Mouse (Mus musculus): ENCODE results near the gene Tprg. TPM values are rescaled to one million over a fixed set of nuclear protein-coding genes. Genes with fewer than 3 reads are reported as not detected.
A peak's percentile ranks its signal among the peaks of the same experiment; 100 is the strongest.

Gene Tprg
- not detected for total RNA-seq (2021)
- long read RNA-seq, experiment 1: 0 reads
- long read RNA-seq, experiment 2: 0 reads

DNA sequence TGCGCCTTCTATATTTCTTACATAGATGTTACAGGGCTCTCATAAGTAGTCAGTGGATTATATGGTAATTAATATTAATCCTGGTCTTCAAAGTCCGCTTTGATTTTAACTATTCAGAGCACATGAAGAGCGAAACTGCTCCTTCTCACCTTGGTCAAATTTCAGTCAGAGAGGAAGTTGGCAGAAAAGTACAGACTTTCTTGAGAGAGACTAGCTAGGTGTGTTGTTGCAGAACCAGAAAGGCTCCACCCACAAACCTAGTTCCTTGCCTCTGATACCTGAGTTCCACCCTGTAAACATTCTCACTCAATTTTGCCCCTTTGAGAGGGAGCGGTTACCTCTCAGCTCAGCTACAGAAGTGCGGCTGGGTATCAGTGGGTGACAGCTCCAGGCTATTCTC, at the start of gene Tprg:
Tprg (plus strand) TSS at position 301 of the 400 bp plus-strand sequence.
- no peak for DNase-seq (ENCODE audit: low spot score)

DNA sequence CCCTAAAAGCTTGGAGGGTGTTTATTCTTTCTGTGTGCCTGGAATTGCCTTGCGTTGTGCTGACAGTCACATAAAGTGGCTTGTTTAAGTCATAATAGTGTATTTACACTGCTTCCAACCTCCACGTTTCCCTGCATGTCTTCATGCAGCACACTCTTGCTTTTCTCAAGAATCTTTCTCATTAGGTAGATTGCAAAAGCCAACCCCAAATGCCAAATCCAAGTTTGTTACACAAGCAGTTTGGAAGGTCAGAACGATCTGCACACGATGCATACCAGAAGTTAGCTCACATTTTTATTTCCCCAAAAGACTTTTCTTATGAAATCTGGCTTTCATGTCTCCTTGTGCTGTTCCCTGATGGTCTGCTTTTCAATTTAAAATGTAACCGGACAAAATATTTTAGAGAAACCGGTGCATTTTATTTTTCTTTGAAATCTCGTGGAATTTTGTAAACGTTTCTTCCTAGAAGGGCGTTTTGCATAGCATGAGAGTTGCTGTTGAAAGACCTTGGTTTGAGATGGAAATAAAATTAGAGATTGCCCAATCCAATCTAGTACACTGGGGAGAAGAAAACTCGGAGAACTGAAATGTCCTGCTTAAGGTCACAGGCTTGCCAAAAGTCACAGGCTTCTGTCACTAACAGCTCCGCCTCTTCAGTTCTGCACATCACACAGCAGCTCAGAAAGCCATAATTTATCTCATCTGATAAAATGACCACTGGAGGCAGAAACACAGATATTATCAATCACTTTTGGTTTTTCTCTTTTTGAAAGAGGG, 48.2 kb upstream of the Tprg start:
- DNase-seq (ENCODE audit: low spot score): peak; percentile 52

DNA sequence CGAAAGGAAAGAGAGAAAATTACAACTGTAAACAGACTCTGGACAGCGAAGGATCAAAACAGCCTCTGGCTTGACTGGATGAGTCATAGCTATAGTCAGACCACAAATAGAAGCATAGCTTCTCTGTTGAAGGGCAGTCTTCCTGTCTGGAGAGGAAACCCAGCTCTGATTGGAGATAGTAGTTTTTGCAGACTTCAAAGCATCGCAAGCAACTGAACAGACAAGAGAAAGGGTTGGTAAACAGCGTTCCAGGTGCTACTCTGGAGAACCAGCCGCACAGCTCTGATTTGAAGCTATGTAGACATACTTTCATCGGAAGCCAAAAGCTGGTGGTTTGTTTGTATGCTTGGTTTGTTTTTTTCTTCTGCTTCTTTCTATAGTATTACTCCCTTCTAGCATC, 37.7 kb upstream of the Tprg start:
- DNase-seq (ENCODE audit: low spot score): no peak

DNA sequence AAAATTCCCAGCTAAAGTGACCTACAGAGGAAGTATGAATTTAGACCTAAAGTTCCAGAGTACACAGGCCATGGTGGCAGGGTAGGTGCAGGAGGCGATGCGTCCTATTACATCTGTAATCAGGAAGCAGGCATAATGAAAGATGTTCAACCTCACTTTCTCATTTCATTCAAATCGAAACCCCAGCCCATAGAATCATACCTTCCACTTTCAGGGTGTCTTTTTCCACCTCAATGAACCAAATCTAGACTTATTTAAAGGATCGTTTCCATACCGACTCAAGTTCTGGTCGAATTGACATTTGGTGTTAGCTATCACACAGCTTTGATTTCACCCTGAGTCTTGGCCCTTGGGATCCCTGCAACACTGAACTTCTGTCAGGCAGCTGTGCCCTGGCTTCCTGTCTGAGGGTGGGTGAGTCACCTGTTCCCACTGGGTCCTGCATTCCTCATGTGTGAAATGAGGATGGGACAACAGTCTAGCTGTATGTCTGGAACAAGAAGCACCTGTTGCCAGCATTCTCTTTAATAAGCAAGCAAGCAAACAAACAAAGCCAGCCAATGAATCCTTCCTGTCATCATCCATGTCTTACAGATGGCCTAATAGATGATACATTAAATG, 36.4 kb upstream of the Tprg start:
- DNase-seq (ENCODE audit: low spot score): no peak

DNA sequence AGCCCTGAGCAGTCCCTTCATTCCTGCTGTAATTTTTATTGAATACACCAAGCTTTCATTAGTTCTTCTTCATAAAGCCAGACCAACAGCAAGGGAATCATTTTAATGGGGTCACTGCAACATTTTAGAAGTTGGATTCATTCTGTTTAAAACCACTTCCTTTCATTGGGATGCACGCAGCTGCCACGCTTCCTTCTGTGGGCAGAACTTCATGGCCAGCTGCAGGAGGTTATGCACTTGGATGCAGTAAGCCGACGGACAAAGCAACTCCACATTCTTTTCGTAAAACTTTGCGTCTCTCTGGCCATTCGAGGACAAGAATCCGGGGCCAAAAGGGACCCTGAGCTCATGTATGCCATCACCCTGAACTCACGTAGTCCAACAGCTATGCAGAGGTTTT, 35.5 kb upstream of the Tprg start:
- no peak for DNase-seq (ENCODE audit: low spot score)

DNA sequence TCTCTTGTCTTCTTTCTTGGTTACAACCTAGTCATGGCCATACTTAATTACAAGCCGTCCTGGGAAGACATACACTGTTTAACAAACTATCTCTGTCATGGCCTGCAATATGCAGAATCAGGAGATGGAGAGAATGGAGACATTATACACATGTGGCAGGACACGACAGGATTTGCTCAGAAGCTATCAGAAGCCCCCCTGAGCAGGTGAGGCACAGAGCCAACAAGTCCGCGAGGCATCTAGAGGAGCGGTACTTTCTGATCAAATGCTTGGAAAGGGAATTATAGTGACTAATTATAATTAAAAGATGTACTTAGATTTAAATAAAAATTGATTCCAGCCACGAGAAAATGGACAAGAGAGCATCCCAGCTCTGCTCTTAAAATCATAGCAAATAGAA, 32.0 kb upstream of the Tprg start:
- DNase-seq (ENCODE audit: low spot score): no peak

DNA sequence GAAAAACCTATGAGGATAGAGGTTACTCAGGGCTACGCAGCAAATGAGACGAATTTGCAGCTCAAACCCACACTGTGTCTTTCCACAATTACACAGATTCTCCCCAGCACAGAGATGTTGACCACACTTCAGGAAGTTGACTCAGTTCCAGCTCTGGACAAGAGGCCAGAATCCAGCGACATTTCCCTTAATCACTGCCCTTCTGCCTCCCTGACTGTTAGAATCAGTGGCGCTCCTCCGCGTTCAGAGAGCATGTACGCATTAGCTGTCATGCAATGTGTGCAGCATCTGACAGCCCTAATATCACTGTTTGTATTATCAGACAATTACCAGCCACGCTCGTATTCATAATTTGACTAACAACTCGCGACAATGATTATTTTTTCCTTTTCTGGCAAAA, 31.4 kb upstream of the Tprg start:
- peak; percentile 17 for DNase-seq (ENCODE audit: low spot score)

DNA sequence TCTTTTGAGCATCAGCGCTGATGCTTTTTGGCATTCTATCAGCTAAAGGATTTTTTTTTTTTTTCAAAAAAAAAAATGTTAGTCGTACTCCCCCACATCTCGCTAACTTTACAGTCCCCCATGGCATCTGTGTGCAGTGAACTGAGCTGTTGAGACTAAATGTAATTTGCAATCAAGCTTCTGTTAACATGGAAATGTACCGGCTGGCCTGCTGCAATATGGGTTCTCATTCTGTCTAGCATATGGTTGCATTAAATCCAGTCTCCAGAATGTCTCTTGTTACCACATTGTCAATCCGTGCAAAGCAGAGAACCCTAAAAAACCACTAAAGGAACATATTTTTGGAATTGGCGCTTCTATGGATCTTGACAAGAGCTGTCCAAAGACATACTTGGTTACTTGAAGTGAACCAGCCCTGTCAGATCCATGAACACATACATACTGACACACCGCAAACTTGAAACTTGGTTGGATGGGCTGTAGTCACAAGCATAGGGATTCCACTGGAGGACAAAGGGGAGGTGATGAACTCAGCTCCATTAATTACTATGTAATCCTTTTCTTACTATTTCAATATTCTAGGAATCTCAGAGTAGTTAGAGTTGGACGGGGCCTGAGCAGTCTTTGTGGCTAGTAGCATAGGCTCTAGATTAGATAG, 30.9 kb upstream of the Tprg start:
- no peak for DNase-seq (ENCODE audit: low spot score)

DNA sequence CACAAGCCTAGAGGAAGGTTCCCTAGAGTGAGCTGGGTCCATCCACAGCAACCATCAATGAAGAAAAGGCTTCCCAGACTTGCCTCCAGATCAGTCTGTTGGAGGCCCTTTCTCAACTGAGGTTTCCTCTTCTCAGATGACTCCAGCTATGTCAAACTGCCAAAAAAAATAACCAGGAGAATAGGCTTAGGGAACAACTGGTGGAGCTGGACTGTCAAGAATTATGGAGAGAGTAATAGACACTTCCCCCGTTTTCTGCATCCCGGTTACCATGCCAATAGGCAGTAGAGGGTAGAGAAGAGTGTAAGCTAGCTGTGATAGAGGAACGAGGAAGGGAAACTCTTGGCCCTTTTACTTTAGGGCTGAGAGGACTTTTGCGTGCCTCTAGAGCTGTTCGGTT, 24.3 kb upstream of the Tprg start:
- DNase-seq (ENCODE audit: low spot score): peak; percentile 45

DNA sequence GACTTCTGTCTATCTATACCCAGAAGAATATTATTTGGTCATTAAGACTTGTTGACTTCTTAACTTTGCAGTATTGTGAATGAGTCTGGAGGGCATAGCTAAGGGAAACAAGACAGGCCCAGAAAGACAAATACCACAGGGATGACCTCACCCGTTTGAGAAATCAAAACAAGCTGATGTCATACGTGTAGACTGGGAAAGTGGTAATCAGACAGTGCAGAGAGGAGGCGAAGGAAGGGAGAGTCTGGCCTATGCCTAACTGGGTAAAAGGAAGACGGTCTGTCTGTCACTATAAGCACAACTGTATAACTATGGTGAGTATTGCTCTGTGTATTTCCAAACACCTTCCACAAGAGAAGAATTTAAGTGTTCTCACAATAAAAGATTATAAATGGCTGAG, 23.7 kb upstream of the Tprg start:
- peak; percentile 64 for DNase-seq (ENCODE audit: low spot score)

DNA sequence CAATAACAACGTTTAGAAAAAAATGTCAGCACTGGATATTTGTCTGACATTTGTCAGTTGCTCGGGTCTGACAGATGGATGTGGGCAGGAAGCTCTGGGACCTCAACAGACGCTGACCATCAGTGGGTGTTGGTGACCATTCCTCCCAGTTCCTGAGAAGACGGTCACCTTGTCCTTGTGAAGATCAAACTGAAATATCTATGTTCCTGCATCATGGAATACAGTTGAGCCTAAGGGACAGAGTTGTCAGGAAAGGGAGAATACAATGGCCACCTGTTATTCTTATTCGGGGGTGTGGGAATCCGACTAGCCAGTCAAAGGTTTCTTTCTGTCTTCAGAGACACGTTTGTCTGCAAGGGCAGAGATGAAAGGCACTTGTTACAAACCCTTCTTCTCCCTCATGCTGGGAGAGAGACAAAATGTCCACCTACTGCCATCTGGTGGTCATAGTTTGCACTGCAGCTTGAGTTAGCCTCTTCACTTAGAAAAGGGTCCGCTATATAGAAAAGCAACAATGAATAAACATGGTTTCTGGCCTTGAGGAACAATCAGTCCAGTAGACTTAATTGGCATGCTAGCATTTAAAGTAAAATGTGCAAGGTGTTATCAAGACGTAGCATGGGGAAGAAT, 23.0 kb upstream of the Tprg start:
- peak; percentile 86 for DNase-seq (ENCODE audit: low spot score)

DNA sequence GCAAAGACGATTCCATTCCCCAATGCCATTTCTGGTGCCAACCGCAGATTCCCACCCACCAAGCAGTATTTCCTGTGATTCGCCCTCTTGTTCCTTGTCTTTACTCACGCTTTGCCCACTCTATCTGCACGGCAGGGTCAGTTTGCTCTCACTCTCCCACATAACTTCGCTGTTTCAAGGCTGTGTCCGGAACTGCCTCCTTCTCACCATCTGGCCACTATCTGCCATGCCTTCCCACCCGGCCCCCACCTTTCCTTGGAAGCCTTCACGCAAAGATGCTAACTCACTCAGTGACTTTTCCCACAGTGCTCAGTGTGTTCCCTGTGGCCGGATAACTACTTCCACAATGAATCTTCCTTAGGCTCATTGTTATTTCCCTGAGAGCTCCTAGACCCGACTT, 21.4 kb upstream of the Tprg start:
- no peak for DNase-seq (ENCODE audit: low spot score)

DNA sequence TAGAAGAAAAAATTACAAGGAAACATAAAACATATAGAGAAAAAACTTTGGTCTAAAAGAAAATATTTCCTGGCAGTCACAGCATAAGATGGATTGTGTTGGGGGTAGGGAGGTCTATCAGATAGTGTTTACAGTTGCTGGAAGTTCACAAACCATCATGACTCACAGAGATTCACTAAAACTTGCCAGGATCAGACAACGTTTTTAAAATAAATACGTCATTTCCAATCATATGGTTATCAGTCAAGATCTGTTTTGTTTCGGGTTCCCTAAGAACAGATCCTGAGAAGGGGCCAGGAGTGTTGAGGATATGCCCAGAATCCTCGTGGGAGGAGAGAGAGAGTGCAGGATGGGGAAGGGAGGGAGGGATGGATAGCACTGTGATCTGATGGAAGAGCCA, 18.3 kb upstream of the Tprg start:
- DNase-seq (ENCODE audit: low spot score): no peak

DNA sequence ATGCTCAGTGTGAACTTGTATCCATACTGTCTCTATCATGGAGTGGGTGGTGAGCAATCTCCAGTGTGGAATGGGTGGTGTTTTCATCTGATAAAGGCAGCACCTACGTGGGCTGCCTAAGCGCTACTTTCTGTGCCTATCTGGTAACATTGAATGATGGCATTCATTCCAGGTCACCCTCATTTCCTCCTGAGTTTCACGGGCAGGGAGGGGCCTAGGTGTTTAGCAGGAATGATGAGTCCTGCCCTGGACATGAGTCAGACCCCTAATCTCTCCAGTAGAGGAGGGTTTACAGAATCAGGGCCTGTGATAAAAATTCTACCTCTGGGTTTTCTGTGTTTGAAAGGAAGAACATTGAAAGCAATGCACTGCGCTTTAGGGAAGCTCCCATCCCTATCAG, 4.1 kb upstream of the Tprg start:
- no peak for DNase-seq (ENCODE audit: low spot score)

DNA sequence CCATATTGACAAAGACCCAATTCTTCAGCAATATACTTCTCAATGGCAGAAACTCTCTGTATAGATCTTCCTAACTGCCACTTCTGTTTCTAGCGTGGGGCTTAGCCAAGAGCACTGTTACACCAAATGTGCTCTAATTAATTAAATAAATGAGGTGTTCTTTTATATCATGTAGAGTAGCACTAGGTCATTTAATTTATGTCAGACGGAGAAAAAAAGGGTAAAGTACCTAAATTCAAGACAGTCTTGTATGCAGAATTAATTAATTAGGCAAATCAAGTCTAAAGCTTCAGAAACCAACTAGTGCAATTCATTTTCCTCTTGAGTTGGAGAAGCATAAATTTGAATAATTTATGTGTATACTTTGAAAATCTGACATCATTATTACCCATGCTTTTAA, 7.1 kb downstream of the Tprg start:
- DNase-seq (ENCODE audit: low spot score): no peak

DNA sequence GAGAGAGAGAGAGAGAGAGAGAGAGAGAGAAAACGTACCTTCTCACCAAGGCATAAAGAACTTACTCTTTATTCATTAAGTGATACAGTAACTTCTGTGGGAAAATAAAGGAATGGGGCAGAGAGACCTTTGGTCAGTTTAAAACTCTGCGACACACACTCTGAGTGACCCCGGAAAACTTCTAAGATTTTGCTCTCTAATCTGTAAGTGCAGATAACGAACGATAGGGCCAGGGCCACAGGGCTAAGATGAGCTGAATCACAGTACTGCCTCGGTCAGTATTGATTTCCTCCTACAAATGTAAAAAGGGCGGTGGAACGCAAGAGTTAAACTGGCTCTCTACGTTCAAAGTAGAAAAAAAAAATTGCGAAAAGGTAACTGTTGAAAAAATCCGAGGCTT, 8.9 kb downstream of the Tprg start:
- DNase-seq (ENCODE audit: low spot score): no peak

DNA sequence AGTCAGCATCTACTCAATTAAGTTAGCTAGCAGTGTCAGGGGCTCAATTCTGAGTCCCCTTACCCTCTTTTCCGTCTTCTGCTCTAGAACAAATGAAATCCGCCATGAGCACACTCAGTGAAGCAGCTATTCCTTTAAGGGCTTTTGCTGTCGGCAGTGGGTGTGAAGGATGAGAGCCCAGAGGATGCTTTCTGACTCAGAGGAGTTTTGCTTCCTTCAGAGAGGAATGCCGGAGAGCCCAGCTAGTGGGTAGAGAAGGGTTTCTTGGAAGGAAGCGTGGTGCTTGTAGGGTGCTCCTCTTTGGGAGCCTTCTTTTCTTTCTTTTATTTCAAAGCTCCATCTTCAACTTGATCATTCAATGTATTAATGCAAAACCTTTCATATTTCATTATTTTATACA, 10.1 kb downstream of the Tprg start:
- no peak for DNase-seq (ENCODE audit: low spot score)

DNA sequence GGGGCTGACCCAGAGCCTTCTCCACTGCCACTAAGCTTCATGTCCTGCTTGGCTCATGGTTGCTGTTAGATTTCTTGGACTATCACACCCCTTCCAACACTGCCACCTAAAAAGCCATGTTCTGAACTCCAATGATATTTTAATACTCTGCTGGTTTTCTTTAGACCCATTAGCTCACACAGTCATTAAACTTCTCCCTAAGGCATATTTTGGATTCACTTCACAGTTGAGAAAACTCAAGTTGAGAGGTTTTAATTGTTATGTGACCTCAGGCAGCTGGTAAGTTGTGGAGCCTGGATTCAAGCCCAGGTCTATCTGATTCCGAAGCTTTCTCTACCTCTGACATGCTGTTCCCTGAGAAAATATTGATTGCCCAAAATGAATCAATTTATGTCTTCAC, 11.6 kb downstream of the Tprg start:
- no peak for DNase-seq (ENCODE audit: low spot score)

DNA sequence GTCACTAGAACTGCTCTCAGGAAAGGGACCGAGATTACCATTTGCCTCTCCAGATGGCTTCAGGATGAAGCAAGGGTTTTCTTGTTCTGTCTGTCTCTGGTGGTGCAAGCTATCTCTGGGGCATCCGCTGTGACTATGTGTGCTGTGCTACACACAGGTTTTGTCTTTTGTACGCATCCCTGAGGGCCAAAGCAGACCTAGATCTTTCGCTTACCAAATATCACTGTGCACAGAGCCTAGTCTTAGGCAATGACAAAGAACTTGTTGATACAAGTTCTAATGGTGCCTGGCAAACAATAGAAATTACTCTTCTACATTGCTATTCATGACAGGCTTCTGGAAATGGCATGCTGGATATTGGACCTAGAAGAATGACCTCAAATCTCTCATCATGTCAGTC, 16.0 kb downstream of the Tprg start:
- DNase-seq (ENCODE audit: low spot score): no peak

DNA sequence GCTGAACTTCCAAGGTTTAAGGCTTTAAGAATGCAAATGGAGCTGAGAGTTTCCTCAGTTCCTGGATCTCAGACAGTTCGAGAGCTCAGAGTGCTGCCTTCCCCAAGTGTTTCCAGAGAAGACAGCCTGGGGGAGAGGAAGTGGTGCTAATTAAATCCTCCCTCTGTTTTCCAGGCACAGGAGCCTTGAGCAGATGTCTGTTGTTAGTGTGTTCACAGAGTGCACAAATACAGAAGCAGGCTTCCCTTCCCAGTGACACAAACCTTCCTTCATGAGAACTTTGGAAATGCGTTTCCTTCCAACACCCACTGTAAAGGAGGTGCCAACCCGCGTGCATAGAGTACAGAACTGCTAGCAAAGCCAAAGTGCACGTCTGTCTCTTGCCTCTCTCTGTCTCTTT, 27.4 kb downstream of the Tprg start:
- DNase-seq (ENCODE audit: low spot score): no peak

DNA sequence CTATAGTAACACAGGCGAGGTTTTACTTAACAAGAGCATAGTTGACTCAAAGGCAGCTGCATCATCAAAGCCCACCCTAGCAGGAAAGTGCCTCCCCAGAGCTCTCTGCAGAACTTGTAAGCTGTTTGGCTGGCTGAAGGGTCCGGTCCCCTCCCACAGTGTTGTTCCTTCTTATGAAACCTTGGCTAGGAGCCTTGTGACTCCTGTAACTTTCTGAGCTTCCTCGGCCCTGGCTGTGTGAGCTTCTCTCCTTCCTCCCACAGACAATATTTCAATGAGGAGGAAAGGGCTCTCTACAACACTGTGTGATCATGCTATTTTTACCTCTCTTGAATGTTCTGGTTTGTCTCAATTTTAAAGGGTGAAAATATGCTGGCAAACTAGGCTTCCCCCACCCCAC, 28.5 kb downstream of the Tprg start:
- peak; percentile 2 for DNase-seq (ENCODE audit: low spot score)

DNA sequence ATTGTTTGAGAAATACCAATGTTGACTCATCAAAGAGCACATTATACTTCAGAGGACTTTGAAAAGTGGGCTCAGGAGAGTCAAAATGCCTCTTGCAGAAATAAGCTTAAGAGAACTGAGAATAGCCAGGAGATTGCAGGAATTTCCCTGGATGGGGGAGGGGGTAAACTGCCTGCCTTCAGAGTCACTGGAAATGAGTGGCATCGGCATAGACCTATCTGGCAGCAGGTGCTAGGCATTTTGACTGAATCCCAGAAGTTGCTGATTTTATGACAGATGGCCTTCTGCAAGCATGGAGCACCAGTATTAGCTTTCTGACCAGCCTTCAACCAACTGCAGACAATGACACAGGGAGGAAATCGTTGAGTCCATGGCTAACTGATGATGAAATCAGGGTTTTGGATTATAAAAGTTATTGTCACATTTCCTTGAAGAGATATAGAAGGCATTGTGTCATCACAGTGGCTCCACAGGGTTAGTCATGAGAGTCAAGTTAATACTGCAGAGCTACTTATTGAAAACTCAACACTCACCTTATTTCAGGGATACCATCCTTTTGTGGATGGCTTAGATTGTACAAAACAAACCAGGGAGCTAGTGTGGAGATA, 39.1 kb downstream of the Tprg start:
- no peak for DNase-seq (ENCODE audit: low spot score)
